Mouse (Mus musculus) bone marrow, adult 2 months (tissue): ENCODE results near the gene Hacd3.
"Not testable (repeated sequence)": the region's sequence is repeated elsewhere in the genome, so short reads cannot be mapped to it uniquely, and the experiment has no call there.

Experiments
- CTCF ChIP-seq: fragments of 200-500 bp; IDR thresholded peaks from 2 replicates; pipeline ENCODE4 v1.5.1; 2011; ENCODE audit warnings: low read length, control low read depth; ENCODE audit not compliant: control insufficient read depth, insufficient read depth
- POLR2A ChIP-seq: fragments of 200-500 bp; IDR thresholded peaks from 2 replicates; pipeline ENCODE4 v1.6.1; 2011; ENCODE audit warnings: low read depth, mild to moderate bottlenecking, control low read depth, low read length, borderline replicate concordance; ENCODE audit not compliant: control insufficient read depth

GRCm38 (mm10) chr9:65031355-65031754, 9.9 kb upstream of the Hacd3 start:
- not testable (repeated sequence) for TF ChIP-seq POLR2A, CTCF
